Mouse (Mus musculus): ENCODE measurements around the gene Abcc6. TPM values are rescaled to one million over a fixed set of nuclear protein-coding genes. Genes with fewer than 3 reads are reported as not detected.

Abcc6 gene
- polyA plus RNA-seq, 1 experiment from 2014 or later: 0.11 TPM

- WGBS: 25% methylated on average over 9 of the region's 9 CpGs
- peak within 1 kb of the TSS; percentile 43 for H3K4me3 ChIP-seq (ENCODE audit: low read length)
- peak within 1 kb of the TSS; percentile 70 for H3K9ac ChIP-seq (ENCODE audit: low read length)
- peaks cover 4% of the 10 kb centered on the region; the same call in 1 of the 2 replicates for H3K9me3 ChIP-seq (replicated peaks; ENCODE audit: control insufficient read depth, low read length)
- H3K27ac ChIP-seq (ENCODE audit: low read length): peak within 1 kb of the TSS; percentile 95
- H3K4me2 ChIP-seq (ENCODE audit: low read depth, low read length): peak within 1 kb of the TSS; percentile 51
- H3K4me1 ChIP-seq (ENCODE audit: control insufficient read depth, insufficient read depth, low read length): peaks cover 20% of the 10 kb centered on the region
- H3K27me3 ChIP-seq (ENCODE audit: control insufficient read depth, insufficient read depth, low read length): no peaks in the 10 kb centered on the region
- ATAC-seq (replicated peaks; ENCODE audit: extremely low read depth, insufficient read depth, low FRiP score): no peak
- H3K36me3 ChIP-seq (ENCODE audit: control insufficient read depth, insufficient read depth): no peaks in the 10 kb centered on the region
These were observed 108.9 kb downstream of the Abcc6 start, which contains the start of gene Emp3 for GRCm38 (mm10) chr7:45921242-45921621. TSS of gene Emp3 (minus strand) at chr7:45921404.

- ATAC-seq (replicated peaks; ENCODE audit: extremely low read depth, insufficient read depth, low FRiP score): no peak
- H3K9me3 ChIP-seq (replicated peaks; ENCODE audit: control insufficient read depth, low read length): peaks cover 4% of the 10 kb centered on the region; the same call in 1 of the 2 replicates
- no peaks in the 10 kb centered on the region for H3K27me3 ChIP-seq (ENCODE audit: control insufficient read depth, insufficient read depth, low read length)
- peak overlapping the region; percentile 34 for H3K27ac ChIP-seq (ENCODE audit: low read length)
- peak overlapping the region; percentile 51 for H3K4me2 ChIP-seq (ENCODE audit: low read depth, low read length)
- WGBS: 29% methylated on average over 9 of the region's 9 CpGs
- peaks cover 25% of the 10 kb centered on the region for H3K4me1 ChIP-seq (ENCODE audit: control insufficient read depth, insufficient read depth, low read length)
- peak overlapping the region; percentile 53 for H3K9ac ChIP-seq (ENCODE audit: low read length)
- no peaks in the 10 kb centered on the region for H3K36me3 ChIP-seq (ENCODE audit: control insufficient read depth, insufficient read depth)
- peak overlapping the region; percentile 43 for H3K4me3 ChIP-seq (ENCODE audit: low read length)
These were observed 109.4 kb downstream of the Abcc6 start for GRCm38 (mm10) chr7:45920583-45921241.

GRCm38 (mm10) chr7:45919761-45920160 is 110.3 kb downstream of the Abcc6 start:
- Histone ChIP-seq H3K27me3 (ENCODE audit: control insufficient read depth, insufficient read depth, low read length) (no peaks in the 10 kb centered on the region), H3K4me1 (ENCODE audit: control insufficient read depth, insufficient read depth, low read length) (peaks cover 25% of the 10 kb centered on the region), H3K27ac (ENCODE audit: low read length) (peak overlapping the region; percentile 34; the same call in 1 of the 2 replicates), H3K4me3 (ENCODE audit: low read length) (peak overlapping the region; percentile 43), H3K36me3 (ENCODE audit: control insufficient read depth, insufficient read depth) (no peaks in the 10 kb centered on the region), H3K9ac (ENCODE audit: low read length) (peak overlapping the region; percentile 53), H3K4me2 (ENCODE audit: low read depth, low read length) (peak overlapping the region; percentile 51), H3K9me3 (replicated peaks; ENCODE audit: control insufficient read depth, low read length) (no peaks in the 10 kb centered on the region)
- no peak for ATAC-seq (replicated peaks; ENCODE audit: extremely low read depth, insufficient read depth, low FRiP score)
- 65% methylated on average over 4 of the region's 4 CpGs for WGBS

- WGBS: 64% methylated on average over 14 of the region's 14 CpGs
- no peak overlapping the region for H3K9ac ChIP-seq (ENCODE audit: low read length)
- peaks cover 25% of the 10 kb centered on the region for H3K4me1 ChIP-seq (ENCODE audit: control insufficient read depth, insufficient read depth, low read length)
- no peak for ATAC-seq (replicated peaks; ENCODE audit: extremely low read depth, insufficient read depth, low FRiP score)
- H3K27me3 ChIP-seq (ENCODE audit: control insufficient read depth, insufficient read depth, low read length): no peaks in the 10 kb centered on the region
- H3K36me3 ChIP-seq (ENCODE audit: control insufficient read depth, insufficient read depth): no peaks in the 10 kb centered on the region
- H3K27ac ChIP-seq (ENCODE audit: low read length): no peak overlapping the region
- H3K4me3 ChIP-seq (ENCODE audit: low read length): no peak overlapping the region
- H3K4me2 ChIP-seq (ENCODE audit: low read depth, low read length): peak overlapping the region; percentile 51; the same call in 1 of the 2 replicates
- no peaks in the 10 kb centered on the region for H3K9me3 ChIP-seq (replicated peaks; ENCODE audit: control insufficient read depth, low read length)
These were observed 110.9 kb downstream of the Abcc6 start for GRCm38 (mm10) chr7:45919083-45919671.

GRCm38 (mm10) chr7:45917926-45918325 is 112.2 kb downstream of the Abcc6 start:
- Histone ChIP-seq H3K9ac (ENCODE audit: low read length) (no peak overlapping the region), H3K4me3 (ENCODE audit: low read length) (no peak overlapping the region), H3K9me3 (replicated peaks; ENCODE audit: control insufficient read depth, low read length) (no peaks in the 10 kb centered on the region), H3K27me3 (ENCODE audit: control insufficient read depth, insufficient read depth, low read length) (no peaks in the 10 kb centered on the region), H3K36me3 (ENCODE audit: control insufficient read depth, insufficient read depth) (no peaks in the 10 kb centered on the region), H3K27ac (ENCODE audit: low read length) (no peak overlapping the region), H3K4me1 (ENCODE audit: control insufficient read depth, insufficient read depth, low read length) (peaks cover 25% of the 10 kb centered on the region), H3K4me2 (ENCODE audit: low read depth, low read length) (no peak overlapping the region)
- 86% methylated on average over 15 of the region's 15 CpGs for WGBS
- ATAC-seq (replicated peaks; ENCODE audit: extremely low read depth, insufficient read depth, low FRiP score): no peak

Other genes with a start within 250 kb of the Abcc6 start
- 0.53 and 0.57 TPM in 2 replicates for gene Lmtk3, start 246.6 kb downstream of the Abcc6 start, polyA plus RNA-seq (2015; fragmentation: Nextera tagmentation; extraction: Ambion mirVana)
- gene Sult2b1, start 245.6 kb downstream of the Abcc6 start, polyA plus RNA-seq (2015; fragmentation: Nextera tagmentation; extraction: Ambion mirVana): 0.66 and 0.72 TPM in 2 replicates
- 90.8 and 90.9 TPM in 2 replicates for gene Cyth2, start 215.7 kb downstream of the Abcc6 start, polyA plus RNA-seq (2015; fragmentation: Nextera tagmentation; extraction: Ambion mirVana)
- gene Kcnj14, start 205.5 kb downstream of the Abcc6 start, polyA plus RNA-seq (2015; fragmentation: Nextera tagmentation; extraction: Ambion mirVana): 0.50 and 0.57 TPM in 2 replicates
- 38.1 and 40.2 TPM in 2 replicates for gene Grwd1, start 199.4 kb downstream of the Abcc6 start, polyA plus RNA-seq (2015; fragmentation: Nextera tagmentation; extraction: Ambion mirVana)
- gene Kdelr1, start 157.5 kb downstream of the Abcc6 start, polyA plus RNA-seq (2015; fragmentation: Nextera tagmentation; extraction: Ambion mirVana): 64.9 and 76.1 TPM in 2 replicates
- gene Grin2d, start 151.9 kb downstream of the Abcc6 start, polyA plus RNA-seq (2015; fragmentation: Nextera tagmentation; extraction: Ambion mirVana): 0.14 and 0.17 TPM in 2 replicates
- gene Syngr4, start 133.6 kb downstream of the Abcc6 start, polyA plus RNA-seq (2015; fragmentation: Nextera tagmentation; extraction: Ambion mirVana): 0.91 and 1.4 TPM in 2 replicates
- 8.8 TPM in 2 replicates for gene Tmem143, start 133.4 kb downstream of the Abcc6 start, polyA plus RNA-seq (2015; fragmentation: Nextera tagmentation; extraction: Ambion mirVana)
- gene Emp3, start 108.9 kb downstream of the Abcc6 start, polyA plus RNA-seq (2015; fragmentation: Nextera tagmentation; extraction: Ambion mirVana): 87.4 and 92.8 TPM in 2 replicates
- gene Ccdc114, start 106.2 kb downstream of the Abcc6 start, polyA plus RNA-seq (2015; fragmentation: Nextera tagmentation; extraction: Ambion mirVana): 3.8 and 3.9 TPM in 2 replicates
- 35.9 and 36.2 TPM in 2 replicates for gene Nomo1, start 3.4 kb upstream of the Abcc6 start, polyA plus RNA-seq (2015; fragmentation: Nextera tagmentation; extraction: Ambion mirVana)
- 10.4 and 10.5 TPM in 2 replicates for gene Kcnj11, start 70.5 kb upstream of the Abcc6 start, polyA plus RNA-seq (2015; fragmentation: Nextera tagmentation; extraction: Ambion mirVana)
- gene Abcc8, start 149.7 kb upstream of the Abcc6 start, polyA plus RNA-seq (2015; fragmentation: Nextera tagmentation; extraction: Ambion mirVana): 26.3 and 32.3 TPM in 2 replicates
- gene Ush1c, start 208.2 kb upstream of the Abcc6 start, polyA plus RNA-seq (2015; fragmentation: Nextera tagmentation; extraction: Ambion mirVana): 2.5 and 2.7 TPM in 2 replicates
- gene Otog, start 210.7 kb upstream of the Abcc6 start, polyA plus RNA-seq (2015; fragmentation: Nextera tagmentation; extraction: Ambion mirVana): 0.02 TPM in 1 of 2 replicates, not detected in the other